Mouse (Mus musculus) heart, postnatal 14 days (tissue): ENCODE data around the gene Vps13c. TPM values are rescaled to one million over a fixed set of nuclear protein-coding genes. Genes with fewer than 3 reads are reported as not detected.

ENCODE experiments used
- DNase-seq, 2 experiments: peaks; one replicate each; pipeline ENCODE4 v3.0.0; 2021 to 2022
- intact Hi-C: fragments of 180-260 bp; cut with DNase I; formaldehyde crosslinking; loops from one replicate; pipeline ENCODE4 v1.15.1; 2025
- long read RNA-seq, 2 experiments: library from polyadenylated mRNA; stranded (forward); transcript quantifications; one replicate each; pipeline ENCODE4 v2.0.0; 2021
- total RNA-seq, 2 experiments: library from RNA; stranded (reverse); gene quantifications; 2 replicates each; pipeline ENCODE4 v1.2.3; 2021

Vps13c gene
- 10 to 100 TPM; 37.8 to 38.0 TPM for total RNA-seq
- long read RNA-seq, experiment 1, partial matches to known transcripts = 1 of 1 reads
- long read RNA-seq, experiment 1, other reads (novel, unspliced or antisense) = 0 of 1 reads
- long read RNA-seq, experiment 2, partial matches to known transcripts = 1 of 1 reads
- long read RNA-seq, experiment 2, other reads (novel, unspliced or antisense) = 0 of 1 reads

- peak; percentile 83 to 85 for DNase-seq
- intact Hi-C loops = no loop called here
These were observed at the start of gene Vps13c for GRCm38 (mm10) chr9:67839981-67840859. Vps13c (plus strand) TSS chr9:67840396.

- intact Hi-C loops = no loop called here
- DNase-seq = no peak
These were observed 47.8 kb upstream of the Vps13c start for GRCm38 (mm10) chr9:67792405-67792804.

GRCm38 (mm10) chr9:67793501-67793900 lies 46.7 kb upstream of the Vps13c start:
- intact Hi-C loops = no loop called here
- no peak for DNase-seq

- intact Hi-C loops = no loop called here
- DNase-seq = no peak
These were observed 46.0 kb upstream of the Vps13c start for GRCm38 (mm10) chr9:67794216-67794615.

- no peak for DNase-seq
- intact Hi-C loops = loop anchor here (5.0 kb wide), 1 partner anchor 82 kb away; no protein-coding TSS in a partner anchor
These were observed 45.5 kb upstream of the Vps13c start for GRCm38 (mm10) chr9:67794668-67795067.

- intact Hi-C loops = loop anchor here (5.0 kb wide), 1 partner anchor 83 kb away; no protein-coding TSS in a partner anchor
- DNase-seq = no peak
These were observed 45.0 kb upstream of the Vps13c start for GRCm38 (mm10) chr9:67795205-67795675.

GRCm38 (mm10) chr9:67799078-67799819 lies 40.9 kb upstream of the Vps13c start:
- intact Hi-C loops = loop anchor here (5.0 kb wide), 1 partner anchor 87 kb away; no protein-coding TSS in a partner anchor

GRCm38 (mm10) chr9:67802241-67802640 lies 38.0 kb upstream of the Vps13c start:
- peak; percentile 43 to 70 for DNase-seq
- intact Hi-C loops = loop anchor here (10.0 kb wide), 1 partner anchor 117 kb away; no protein-coding TSS in a partner anchor

More at GRCm38 (mm10) chr9:67799078-67799819, 40.9 kb upstream of the Vps13c start:
- DNase-seq = no peak

GRCm38 (mm10) chr9:67807000-67807399 lies 33.2 kb upstream of the Vps13c start:
- no peak for DNase-seq
- intact Hi-C loops = loop anchor here (10.0 kb wide), 1 partner anchor 122 kb away; no protein-coding TSS in a partner anchor

- intact Hi-C loops = no loop called here
- DNase-seq = peak in 1 of 2 experiments; percentile 13
These were observed 29.7 kb upstream of the Vps13c start for GRCm38 (mm10) chr9:67810527-67810926.

GRCm38 (mm10) chr9:67811116-67811515 lies 29.1 kb upstream of the Vps13c start:
- DNase-seq = peak in 1 of 2 experiments; percentile 7
- intact Hi-C loops = no loop called here

GRCm38 (mm10) chr9:67813171-67813570 lies 27.0 kb upstream of the Vps13c start:
- intact Hi-C loops = no loop called here
- peak; percentile 33 to 42 for DNase-seq

- DNase-seq = peak; percentile 74 to 86
- intact Hi-C loops = no loop called here
These were observed 26.4 kb upstream of the Vps13c start for GRCm38 (mm10) chr9:67813665-67814337.

GRCm38 (mm10) chr9:67816172-67816928 lies 23.8 kb upstream of the Vps13c start:
- no peak for DNase-seq
- intact Hi-C loops = no loop called here

GRCm38 (mm10) chr9:67817898-67818667 lies 22.1 kb upstream of the Vps13c start:
- intact Hi-C loops = no loop called here
- no peak for DNase-seq

- no peak for DNase-seq
- intact Hi-C loops = no loop called here
These were observed 21.6 kb upstream of the Vps13c start for GRCm38 (mm10) chr9:67818668-67818950.

- intact Hi-C loops = no loop called here
- DNase-seq = no peak
These were observed 17.1 kb upstream of the Vps13c start for GRCm38 (mm10) chr9:67823131-67823530.

- no peak for DNase-seq
- intact Hi-C loops = loop anchor here (5.0 kb wide), 1 partner anchor 147 kb away; no protein-coding TSS in a partner anchor
These were observed 14.7 kb upstream of the Vps13c start for GRCm38 (mm10) chr9:67825527-67825926.
